Mouse (Mus musculus) layer of hippocampus, postnatal 25 days (tissue): ENCODE measurements around the gene Galnt2. TPM values are rescaled to one million over a fixed set of nuclear protein-coding genes. Genes with fewer than 3 reads are reported as not detected.

Experiments used
- DNase-seq, 2 experiments: peaks; one replicate each; pipeline ENCODE4 v3.0.0; 2022; ENCODE audit warnings: mixed read lengths in 2 of 2, low spot score in 1 of 2; ENCODE audit errors: extremely low spot score in 1 of 2
- total RNA-seq, 2 experiments: library from RNA; stranded (reverse); gene quantifications; 2 replicates each; pipeline ENCODE4 v1.2.3; 2021

The Galnt2 gene
- total RNA-seq, 2 experiments from 2014 or later, result 35.5 to 45.9 TPM

GRCm38 (mm10) chr8:124393927-124394326 is 162.7 kb downstream of the Galnt2 start:
- no peak for DNase-seq

- no peak for DNase-seq
Measured at GRCm38 (mm10) chr8:124394951-124395350, 163.8 kb downstream of the Galnt2 start.

Other genes starting within 250 kb of the Galnt2 start
- 10 to 100 TPM; 19.2 to 20.0 TPM for gene Abcb10, start 248.3 kb upstream of the Galnt2 start, total RNA-seq
- gene Taf5l, start 210.0 kb upstream of the Galnt2 start, total RNA-seq, result 10 to 100 TPM; 20.0 to 20.5 TPM
- gene Urb2, start 209.9 kb upstream of the Galnt2 start, total RNA-seq, result 10 to 100 TPM; 11.5 TPM
- gene Pgbd5, start 208.3 kb downstream of the Galnt2 start, total RNA-seq, result 100 to 1,000 TPM; 261 to 272 TPM